Mouse (Mus musculus) kidney, embryonic 15.5 days (tissue): ENCODE results near the gene Prrc2b. TPM values are rescaled to one million over a fixed set of nuclear protein-coding genes. Genes with fewer than 3 reads are reported as not detected.

Experiments
- ATAC-seq: fragments of 200-750 bp; cut with Nextera tagmentation; replicated peaks from 2 replicates; pipeline ENCODE4 v1.8.0; 2017; ENCODE audit warnings: moderate TSS enrichment; ENCODE audit not compliant: low FRiP score
- H3K27ac ChIP-seq: fragments of 300-500 bp; sonication (generic); 2 replicates; pipeline ENCODE4 v1.5.1; 2015; ENCODE audit warnings: mild to moderate bottlenecking, inconsistent platforms
- H3K27me3 ChIP-seq: fragments of 300-500 bp; sonication (generic); 2 replicates; pipeline ENCODE4 v1.6.1; 2015; ENCODE audit warnings: inconsistent platforms
- H3K36me3 ChIP-seq: fragments of 300-500 bp; sonication (generic); 2 replicates; pipeline ENCODE4 v1.6.1; 2015; ENCODE audit warnings: inconsistent platforms
- H3K4me1 ChIP-seq: fragments of 300-500 bp; sonication (generic); 2 replicates; pipeline ENCODE4 v1.6.1; 2015; ENCODE audit warnings: inconsistent platforms
- H3K4me2 ChIP-seq: fragments of 300-500 bp; sonication (generic); 2 replicates; pipeline ENCODE4 v1.6.1; 2015; ENCODE audit warnings: moderate library complexity, mild to moderate bottlenecking, inconsistent platforms
- H3K4me3 ChIP-seq: fragments of 300-500 bp; sonication (generic); replicated peaks from 2 replicates; pipeline ENCODE4 v1.5.1; 2015; ENCODE audit warnings: mild to moderate bottlenecking, inconsistent platforms
- H3K9ac ChIP-seq: fragments of 300-500 bp; sonication (generic); 2 replicates; pipeline ENCODE4 v1.6.1; 2015; ENCODE audit warnings: mild to moderate bottlenecking, inconsistent platforms
- H3K9me3 ChIP-seq: fragments of 300-500 bp; sonication (generic); replicated peaks from 2 replicates; pipeline ENCODE4 v1.6.1; 2016; ENCODE audit warnings: inconsistent platforms
- WGBS: fragments of 180-500 bp; shearing (Covaris S2); methylation state at CpG from one replicate; pipeline ENCODE4 v1.1.7; 2015; ENCODE audit warnings: mixed read lengths; 5-methylcytosine and 5-hydroxymethylcytosine counted together
- microRNA-seq: library from miRNA; unstranded; fragments of <30 nt; microRNA quantifications from one replicate; pipeline ENCODE4, GENCODE M21; 2016
- polyA plus RNA-seq: library from polyadenylated mRNA; unstranded; fragments of >200 nt; fragmentation: Nextera tagmentation; extraction: Ambion mirVana; gene quantifications from 2 replicates; pipeline ENCODE4 v1.2.1, GENCODE M21; 2015

Prrc2b gene
- polyA plus RNA-seq, 1 experiment from 2014 or later: 49.2 TPM

GRCm38 (mm10) chr2:32282289-32282688 is 131.4 kb downstream of the Prrc2b start:
- Histone ChIP-seq H3K36me3 (peaks cover 86% of the 10 kb centered on the region), H3K27ac (no peak overlapping the region), H3K4me3 (no peak overlapping the region), H3K9ac (no peak overlapping the region), H3K9me3 (no peaks in the 10 kb centered on the region), H3K4me2 (no peak overlapping the region), H3K4me1 (peaks cover 11% of the 10 kb centered on the region), H3K27me3 (no peaks in the 10 kb centered on the region)
- WGBS: 89% methylated on average over 2 of the region's 2 CpGs
- ATAC-seq: no peak

GRCm38 (mm10) chr2:32282727-32283126 is 131.8 kb downstream of the Prrc2b start:
- 82% methylated on average over 1 of the region's 1 CpGs for WGBS
- ATAC-seq: no peak
- H3K4me2 ChIP-seq: no peak overlapping the region

GRCm38 (mm10) chr2:32283986-32284385 is 133.1 kb downstream of the Prrc2b start:
- ATAC-seq: no peak
- WGBS: 92% methylated on average over 3 of the region's 3 CpGs
- Histone ChIP-seq H3K36me3 (peaks cover 69% of the 10 kb centered on the region), H3K4me1 (peaks cover 15% of the 10 kb centered on the region), H3K9me3 (no peaks in the 10 kb centered on the region), H3K27me3 (no peaks in the 10 kb centered on the region), H3K4me3 (no peak overlapping the region), H3K4me2 (no peak overlapping the region), H3K27ac (no peak overlapping the region), H3K9ac (no peak overlapping the region)

More at GRCm38 (mm10) chr2:32282727-32283126, 131.8 kb downstream of the Prrc2b start:
- H3K36me3 ChIP-seq: peaks cover 82% of the 10 kb centered on the region
- no peaks in the 10 kb centered on the region for H3K9me3 ChIP-seq
- no peak overlapping the region for H3K4me3 ChIP-seq
- no peaks in the 10 kb centered on the region for H3K27me3 ChIP-seq
- H3K27ac ChIP-seq: no peak overlapping the region
- H3K9ac ChIP-seq: no peak overlapping the region
- H3K4me1 ChIP-seq: peaks cover 11% of the 10 kb centered on the region

Small RNA genes within 50 kb of the gene (microRNA-seq; reads per million reads assigned to microRNA genes)
- not detected for gene Gm27805

Other genes starting within 250 kb of the Prrc2b start
- gene Aif1l, start 200.9 kb upstream of the Prrc2b start, polyA plus RNA-seq: 75.5 and 76.3 TPM in 2 replicates
- 91.5 and 94.7 TPM in 2 replicates for gene Nup214, start 176.6 kb upstream of the Prrc2b start, polyA plus RNA-seq
- 1.6 and 2.3 TPM in 2 replicates for gene Fam78a, start 66.2 kb upstream of the Prrc2b start, polyA plus RNA-seq
- 4.4 and 7.1 TPM in 2 replicates for gene Plpp7, start 55.6 kb upstream of the Prrc2b start, polyA plus RNA-seq
- gene Pomt1, start 85.5 kb downstream of the Prrc2b start, polyA plus RNA-seq: 28.7 and 31.6 TPM in 2 replicates
- 72.2 and 74.5 TPM in 2 replicates for gene Uck1, start 109.1 kb downstream of the Prrc2b start, polyA plus RNA-seq
- 23.0 and 27.3 TPM in 2 replicates for gene Golga2, start 136.3 kb downstream of the Prrc2b start, polyA plus RNA-seq
- gene Swi5, start 137.0 kb downstream of the Prrc2b start, polyA plus RNA-seq: 419 and 447 TPM in 2 replicates
- 48.7 and 56.6 TPM in 2 replicates for gene Ciz1, start 201.2 kb downstream of the Prrc2b start, polyA plus RNA-seq
- gene Dnm1, start 202.3 kb downstream of the Prrc2b start, polyA plus RNA-seq: 6.3 and 7.9 TPM in 2 replicates
- 47.1 and 52.1 TPM in 2 replicates for gene 1110008P14Rik, start 230.9 kb downstream of the Prrc2b start, polyA plus RNA-seq
- gene Lcn2, start 237.2 kb downstream of the Prrc2b start, polyA plus RNA-seq: 6.8 and 9.1 TPM in 2 replicates
- gene Ptges2, start 244.8 kb downstream of the Prrc2b start, polyA plus RNA-seq: 30.5 and 31.2 TPM in 2 replicates